Mouse (Mus musculus): Measurements from ENCODE around the gene 4933411K16Rik.
A peak's percentile ranks its signal among the peaks of the same experiment; 100 is the strongest.

The 4933411K16Rik gene

DNA sequence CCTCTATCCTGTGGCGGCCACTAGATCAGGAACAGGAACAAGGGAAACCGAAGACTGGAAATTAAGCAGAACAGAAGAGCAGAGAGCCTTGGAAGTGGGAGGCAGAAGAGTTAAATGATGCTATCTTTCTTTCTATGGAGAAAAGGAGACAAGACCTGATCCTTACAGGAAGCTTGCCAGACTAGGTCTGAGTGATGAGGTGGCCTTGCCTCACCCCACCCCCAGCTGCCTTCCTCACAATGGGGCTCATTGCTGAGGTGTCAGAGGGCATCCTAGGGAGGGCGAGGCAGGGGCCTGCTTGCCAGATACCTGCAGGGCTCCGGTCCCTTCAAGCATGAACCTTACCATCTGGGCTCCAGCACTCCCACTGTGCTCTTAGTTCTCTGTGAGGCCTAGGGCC is at the start of gene 4933411K16Rik:
4933411K16Rik (plus strand) TSS at position 301 of the 400 bp plus-strand sequence.
- DNase-seq (ENCODE audit: low spot score in 2 of 2) = no peak

DNA sequence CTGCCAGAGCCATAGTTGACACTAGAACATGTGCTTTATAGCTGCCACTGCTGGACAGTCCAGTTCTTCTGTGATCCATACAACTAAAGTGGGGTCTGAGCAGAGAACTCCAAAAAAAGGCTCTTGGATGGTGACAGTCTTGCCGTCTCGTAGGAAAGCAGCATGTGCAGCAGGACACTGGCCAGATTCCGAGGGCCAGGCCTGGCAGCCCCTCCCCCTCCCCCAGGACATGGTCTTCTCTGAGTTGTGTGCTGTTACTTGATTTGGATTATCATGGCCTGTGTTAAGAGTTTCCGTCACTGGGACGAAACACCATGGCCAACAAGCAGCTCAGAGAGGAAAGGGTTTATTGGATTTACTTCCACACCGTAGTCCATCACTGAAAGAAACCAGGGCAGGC is 47.8 kb upstream of the 4933411K16Rik start:
- DNase-seq (ENCODE audit: low spot score in 2 of 2) = no peak

DNA sequence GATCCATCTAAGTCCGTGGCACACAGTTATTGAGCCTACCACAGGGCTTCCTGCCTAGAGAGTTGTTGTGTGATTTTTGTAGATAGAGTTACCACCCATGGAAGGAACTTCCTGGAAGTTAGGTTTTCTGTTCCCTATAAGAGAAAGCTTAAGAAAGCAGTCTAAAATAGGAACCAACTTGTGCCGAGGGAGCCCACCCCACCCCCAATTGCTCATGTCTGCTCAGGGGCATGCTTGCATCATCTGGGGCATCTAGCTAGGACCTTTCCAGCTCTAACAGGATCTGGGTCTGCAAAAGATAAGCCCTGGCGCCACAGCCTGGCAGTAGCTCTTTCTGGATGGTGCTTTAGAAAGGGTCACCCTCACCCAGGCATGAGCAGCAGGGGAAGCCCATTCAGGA is 46.4 kb upstream of the 4933411K16Rik start:
- no peak for DNase-seq (ENCODE audit: low spot score in 2 of 2)

DNA sequence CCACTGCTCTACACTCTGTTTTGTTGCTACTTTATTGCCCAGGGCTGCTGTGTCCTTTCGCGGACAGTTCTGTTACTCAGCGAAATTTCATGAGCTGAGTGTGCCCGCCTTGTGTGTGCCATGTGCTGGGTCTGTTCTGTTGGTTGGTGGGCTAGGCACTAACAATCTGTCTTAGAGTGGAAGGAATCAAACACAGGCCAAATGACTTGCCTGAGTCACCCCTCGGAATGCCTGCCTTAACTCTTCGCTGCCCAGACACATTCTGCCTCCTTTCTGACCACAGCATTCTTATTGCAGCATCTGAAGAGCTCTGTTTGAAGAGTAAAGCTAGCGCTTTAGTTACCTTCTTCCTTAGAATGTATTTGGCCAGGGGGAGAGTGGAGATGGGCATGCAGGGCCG is 45.5 kb upstream of the 4933411K16Rik start:
- DNase-seq (ENCODE audit: low spot score in 2 of 2) = no peak

DNA sequence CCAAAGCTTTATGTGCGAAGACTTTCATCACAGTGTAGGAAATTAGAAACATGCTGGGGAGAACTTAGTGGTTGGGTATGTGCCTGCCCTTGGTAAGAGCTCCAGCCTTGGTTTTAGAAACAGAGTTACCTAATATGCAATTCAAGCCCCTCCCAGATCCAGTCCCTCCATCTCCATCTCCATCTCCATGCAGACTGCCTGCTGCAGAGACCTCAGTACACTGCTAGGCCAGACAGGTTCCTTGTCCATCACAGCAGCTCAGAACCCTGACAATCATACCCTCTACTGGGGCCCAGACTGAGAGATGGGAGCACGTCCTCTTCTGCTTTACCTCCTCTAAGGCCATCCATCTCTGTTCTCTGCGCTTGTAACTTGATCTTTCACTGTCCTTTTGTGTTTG is 43.5 kb upstream of the 4933411K16Rik start:
- no peak for DNase-seq (ENCODE audit: low spot score in 2 of 2)

DNA sequence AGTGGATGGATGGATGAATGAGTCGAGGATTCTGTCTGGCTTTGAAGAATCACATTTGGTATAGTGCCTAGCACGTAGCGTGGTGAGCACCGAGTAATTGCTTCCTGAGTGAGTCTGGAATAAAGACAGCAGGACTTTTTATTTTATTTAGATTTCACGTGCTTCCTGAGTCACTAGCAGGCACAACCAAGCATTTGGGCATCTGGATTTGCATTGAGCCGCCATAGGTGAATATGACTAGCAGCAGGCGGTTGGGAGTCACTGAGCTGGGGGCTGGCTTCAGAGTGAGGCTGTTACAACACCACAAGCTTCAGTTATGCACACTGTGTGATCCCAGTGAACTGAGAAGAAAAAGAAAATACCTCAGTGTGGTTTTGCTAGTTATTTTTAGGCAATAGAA is 43.0 kb upstream of the 4933411K16Rik start:
- no peak for DNase-seq (ENCODE audit: low spot score in 2 of 2)

DNA sequence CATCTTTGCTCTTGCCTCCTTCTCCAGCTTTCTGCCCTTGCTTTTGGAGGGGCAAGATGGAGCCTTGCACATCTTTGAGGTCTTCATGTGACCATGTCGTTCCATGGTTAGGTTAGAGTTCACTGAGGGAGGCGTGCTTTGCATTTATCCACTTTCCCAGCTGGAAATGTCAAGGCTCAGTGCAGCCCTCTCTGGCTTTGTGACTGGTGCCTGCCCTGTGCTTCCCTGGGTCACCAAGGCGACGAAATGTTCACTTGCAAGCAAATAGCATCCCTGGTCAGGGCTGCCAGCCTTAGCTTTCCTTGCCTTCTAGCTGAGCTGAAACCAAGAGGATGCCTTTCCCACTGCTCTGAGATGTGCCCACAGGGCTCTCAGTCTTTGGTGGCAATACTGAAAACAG is 41.6 kb upstream of the 4933411K16Rik start:
- DNase-seq (ENCODE audit: low spot score in 2 of 2) = no peak

DNA sequence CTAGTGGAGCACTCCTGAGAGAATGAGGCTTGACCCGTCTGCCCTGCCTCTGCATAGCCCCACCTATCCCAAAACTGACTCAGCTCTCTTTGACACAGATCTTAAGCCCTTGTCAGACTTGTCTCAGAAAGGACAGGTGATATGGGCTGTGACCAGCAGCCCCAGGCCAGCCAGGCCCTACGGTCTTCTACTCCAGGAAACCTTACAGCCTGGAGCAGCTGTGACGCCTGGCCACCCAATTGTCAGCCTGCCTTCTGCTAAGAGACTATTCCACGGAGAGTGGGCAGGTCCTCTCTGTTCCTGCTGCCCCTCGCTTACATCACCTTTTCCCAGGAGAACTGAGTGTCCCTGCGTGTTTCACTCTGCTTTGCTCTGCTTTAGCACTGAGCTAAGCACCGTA is 40.9 kb upstream of the 4933411K16Rik start:
- no peak for DNase-seq (ENCODE audit: low spot score in 2 of 2)

DNA sequence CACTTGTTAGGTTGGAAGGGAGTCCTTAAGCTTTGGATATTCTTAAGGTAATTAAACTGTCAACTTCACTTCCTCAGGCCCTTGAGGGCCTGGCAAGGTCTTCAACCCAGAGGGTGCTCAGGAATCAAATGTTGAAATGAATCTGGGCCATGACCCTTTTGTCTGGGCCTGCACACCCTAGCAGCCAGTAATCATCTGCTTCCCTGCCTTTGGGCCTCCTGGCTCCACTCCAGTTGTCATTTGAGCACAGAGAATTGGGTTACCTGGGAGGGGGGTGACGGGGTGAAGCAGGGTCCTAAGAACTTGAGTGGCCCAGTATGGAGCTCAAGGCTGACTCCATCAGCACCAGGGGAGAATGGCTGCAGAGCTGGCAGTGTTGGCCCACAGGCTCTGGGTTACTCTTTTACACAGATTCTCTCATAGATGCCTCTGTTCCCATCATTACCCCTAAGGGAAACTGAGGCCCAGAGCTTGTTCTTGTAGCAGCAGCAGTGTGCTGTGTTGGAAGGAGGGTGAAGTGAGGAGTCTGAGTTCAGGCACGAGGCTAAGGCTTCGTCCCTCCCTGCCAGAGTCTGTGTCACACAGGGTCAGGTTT is 37.7 kb upstream of the 4933411K16Rik start:
- no peak for DNase-seq (ENCODE audit: low spot score in 2 of 2)

DNA sequence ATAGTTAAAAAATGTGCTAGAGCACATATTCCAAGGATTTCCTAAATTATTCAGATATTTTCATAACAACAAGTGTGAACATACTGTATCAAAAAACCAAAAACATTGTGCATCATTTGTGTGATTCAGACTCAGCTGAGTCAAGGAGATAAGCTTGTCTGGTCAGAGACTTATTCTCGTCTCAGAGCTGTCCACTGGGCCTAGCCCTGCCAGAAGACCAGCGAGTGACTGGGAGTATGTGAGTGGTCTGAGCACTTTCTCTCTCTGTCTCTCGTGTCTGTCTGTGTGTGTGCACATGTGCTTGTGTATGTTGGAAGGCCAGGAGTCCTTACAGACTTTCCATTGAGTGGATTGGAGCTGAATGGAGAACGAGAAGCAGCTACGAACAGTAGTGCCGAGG is 37.0 kb upstream of the 4933411K16Rik start:
- no peak for DNase-seq (ENCODE audit: low spot score in 2 of 2)

DNA sequence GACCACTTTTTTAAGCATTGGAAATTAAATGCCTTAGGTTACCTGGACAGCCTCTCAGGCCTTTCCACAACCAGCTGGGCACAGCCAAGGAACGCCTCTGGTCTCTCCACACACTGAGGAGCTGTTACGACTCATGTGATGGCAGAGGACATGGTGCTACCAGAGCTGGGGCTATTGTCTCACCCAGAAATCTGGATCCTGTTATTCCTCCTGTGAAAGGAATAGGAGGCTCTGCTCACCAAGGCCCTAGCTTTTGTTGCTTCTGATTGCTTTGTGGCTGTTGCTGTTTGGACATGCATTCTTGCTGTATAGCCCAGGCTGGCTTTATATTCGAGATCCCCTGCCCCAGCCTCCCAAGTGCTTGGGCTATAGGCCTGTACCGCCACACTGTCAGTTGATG is 35.8 kb upstream of the 4933411K16Rik start:
- no peak for DNase-seq (ENCODE audit: low spot score in 2 of 2)

DNA sequence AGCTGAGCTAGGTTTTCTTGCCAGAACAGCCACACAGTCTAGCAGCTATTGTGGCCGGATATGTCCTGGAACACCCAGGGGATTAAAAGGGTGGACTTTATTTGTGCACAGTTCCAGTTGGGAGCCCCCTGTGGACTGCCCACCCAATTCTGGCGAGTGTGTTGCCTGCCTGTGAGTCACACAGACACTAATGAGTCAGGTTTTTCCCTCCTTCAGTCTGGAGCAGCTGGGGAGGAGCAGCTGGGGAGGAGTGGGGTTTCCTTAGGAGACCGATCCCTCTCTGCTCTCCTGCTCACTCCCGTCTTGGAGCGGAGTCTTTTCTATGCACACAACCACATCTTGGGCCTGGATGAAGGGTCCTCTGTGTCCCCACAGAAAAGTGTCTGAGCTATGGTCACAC is 35.2 kb upstream of the 4933411K16Rik start:
- peak; percentile 61 to 63 for DNase-seq (ENCODE audit: low spot score in 2 of 2)

DNA sequence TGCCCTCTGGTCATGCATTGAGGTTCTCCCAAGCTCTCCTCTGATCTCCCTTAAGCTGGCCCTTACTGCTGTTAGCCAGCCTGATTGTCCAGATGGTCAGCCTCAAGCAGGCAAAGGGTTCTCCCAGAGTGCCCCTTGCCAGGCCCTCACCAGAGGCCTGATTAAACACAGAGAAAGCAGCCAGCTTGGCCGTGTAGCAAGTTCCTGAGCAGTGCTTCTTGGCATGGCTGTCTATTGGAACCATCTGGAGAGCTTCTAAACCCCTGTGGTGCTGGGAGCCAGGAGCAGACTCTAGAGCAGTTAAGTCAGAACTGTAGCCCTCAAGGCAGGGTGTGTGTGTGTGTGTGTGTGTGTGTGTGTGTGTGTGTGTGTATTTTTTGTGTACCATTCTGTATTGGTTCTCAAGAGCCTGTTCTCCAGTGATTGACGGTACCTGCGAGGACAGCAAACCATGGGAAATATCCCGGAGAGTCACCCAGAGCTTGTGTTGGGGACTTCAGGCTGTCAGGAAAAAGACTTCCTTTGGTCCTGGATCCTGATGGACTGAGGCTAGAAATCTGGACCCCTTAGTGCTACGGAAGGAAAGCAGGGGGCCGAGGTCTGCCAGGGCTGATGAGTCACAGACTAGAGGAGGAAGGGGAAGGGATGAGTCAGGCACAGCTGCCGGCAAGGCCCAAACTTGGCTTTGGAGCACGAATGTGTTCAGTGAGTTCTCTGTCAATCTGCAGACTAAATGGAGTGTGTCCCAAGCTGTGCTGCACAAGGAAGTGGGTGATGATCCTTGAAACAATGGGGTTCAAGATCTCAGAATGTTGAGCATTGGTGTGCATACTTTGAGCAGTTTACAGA is 34.4 kb upstream of the 4933411K16Rik start:
- peak; percentile 55 to 60 for DNase-seq (ENCODE audit: low spot score in 2 of 2)

DNA sequence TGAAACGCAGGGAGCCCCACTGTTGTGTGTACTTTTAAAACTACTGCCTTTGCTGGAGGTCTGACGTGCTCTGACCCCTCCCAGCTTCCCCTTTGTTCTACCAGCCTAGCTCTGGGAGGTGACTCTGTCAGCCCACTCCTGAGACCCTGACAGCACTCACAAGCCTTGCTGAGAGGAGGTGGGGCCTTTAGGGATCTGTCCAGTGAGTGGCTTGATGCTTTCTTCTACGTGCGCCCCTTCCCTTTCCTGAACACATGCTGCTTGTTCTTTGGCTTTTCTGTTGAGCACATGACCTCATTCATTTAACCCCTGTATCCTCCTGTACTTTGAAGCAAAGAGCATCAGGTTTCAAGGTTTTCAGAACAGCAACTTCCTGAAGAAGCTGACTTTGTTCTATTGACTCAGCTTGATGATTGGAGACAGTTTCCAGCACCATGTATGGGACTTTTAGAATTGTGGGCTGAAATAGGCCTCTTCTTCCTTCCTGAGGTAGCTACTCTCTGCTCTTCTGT is 33.0 kb upstream of the 4933411K16Rik start:
- no peak for DNase-seq (ENCODE audit: low spot score in 2 of 2)

DNA sequence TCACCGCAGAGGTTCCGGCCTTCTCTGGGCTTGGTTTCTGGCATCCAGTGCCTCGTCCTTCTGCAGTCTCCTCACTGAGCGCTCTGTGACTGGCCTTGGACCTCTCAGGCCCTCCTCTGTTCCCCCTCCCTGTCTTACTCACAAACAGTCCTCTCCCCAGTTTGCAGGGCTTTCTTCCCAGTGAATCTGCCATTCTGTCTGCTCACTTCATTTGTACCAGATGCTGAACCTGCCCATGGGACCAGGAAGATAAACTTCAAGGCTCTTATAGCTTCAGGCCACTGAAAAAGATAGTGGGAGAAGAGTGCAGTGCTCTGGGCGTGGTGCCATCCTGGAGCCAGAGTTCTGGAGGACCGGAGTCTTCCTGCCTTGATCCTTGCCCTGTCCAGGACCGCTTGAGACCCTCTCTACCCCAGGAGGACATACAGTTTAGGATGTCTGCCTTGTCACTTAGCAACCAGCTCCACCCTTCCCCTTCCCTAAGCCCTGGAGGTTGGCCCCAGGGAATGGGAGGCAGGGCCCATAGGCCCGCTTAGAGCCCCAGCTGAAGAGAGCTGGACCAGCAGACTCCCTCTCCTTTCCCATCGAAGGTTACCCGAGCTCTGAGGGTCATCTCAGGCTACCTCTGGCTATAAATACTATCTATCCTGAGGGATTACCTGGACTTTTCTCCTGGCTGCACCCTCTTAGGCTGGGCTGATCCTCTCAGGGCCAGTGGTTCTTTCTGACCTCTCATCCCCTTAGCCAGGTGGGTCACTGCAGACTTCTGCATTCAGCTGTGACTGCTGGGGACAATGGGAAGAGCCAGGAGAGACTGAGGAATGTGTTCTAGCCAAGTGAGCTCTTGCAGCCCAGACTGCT is 30.1 kb upstream of the 4933411K16Rik start:
- DNase-seq (ENCODE audit: low spot score in 2 of 2) = no peak

DNA sequence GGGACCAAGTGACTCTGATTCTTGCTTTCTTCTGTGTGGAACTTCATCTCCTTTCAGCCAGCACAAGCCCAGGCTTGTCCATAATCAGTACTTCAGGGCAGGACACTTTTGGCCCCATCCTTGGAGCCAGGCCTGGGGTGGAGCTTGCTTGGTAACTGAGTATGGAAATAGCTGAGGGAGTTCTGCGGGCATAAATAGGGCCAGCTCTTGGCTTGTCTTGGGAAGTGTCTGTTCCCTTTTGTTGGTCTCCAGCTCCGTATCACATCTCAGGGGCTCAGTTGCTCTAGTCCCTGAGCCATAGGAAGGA is 29.6 kb upstream of the 4933411K16Rik start:
- no peak for DNase-seq (ENCODE audit: low spot score in 2 of 2)

DNA sequence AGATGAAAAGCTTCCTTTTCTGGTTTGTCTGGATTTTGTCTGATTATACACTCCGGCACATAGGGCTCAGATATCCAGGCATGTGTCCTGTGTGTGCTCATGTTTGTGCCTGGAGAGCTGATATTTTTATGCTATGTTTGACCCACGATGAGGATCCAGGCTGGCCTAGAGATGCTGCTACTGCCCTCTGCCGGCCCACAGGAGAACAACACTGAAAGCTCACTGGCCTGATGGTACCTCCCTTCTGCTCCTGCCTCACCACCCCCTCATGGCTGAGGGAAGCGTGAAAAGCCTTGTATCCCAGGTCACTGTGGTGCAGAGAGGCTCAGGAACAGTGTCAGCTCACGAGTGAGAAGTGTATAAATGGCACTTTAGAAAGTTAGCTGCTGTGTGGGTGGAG is 25.9 kb upstream of the 4933411K16Rik start:
- peak; percentile 84 to 92 for DNase-seq (ENCODE audit: low spot score in 2 of 2)

DNA sequence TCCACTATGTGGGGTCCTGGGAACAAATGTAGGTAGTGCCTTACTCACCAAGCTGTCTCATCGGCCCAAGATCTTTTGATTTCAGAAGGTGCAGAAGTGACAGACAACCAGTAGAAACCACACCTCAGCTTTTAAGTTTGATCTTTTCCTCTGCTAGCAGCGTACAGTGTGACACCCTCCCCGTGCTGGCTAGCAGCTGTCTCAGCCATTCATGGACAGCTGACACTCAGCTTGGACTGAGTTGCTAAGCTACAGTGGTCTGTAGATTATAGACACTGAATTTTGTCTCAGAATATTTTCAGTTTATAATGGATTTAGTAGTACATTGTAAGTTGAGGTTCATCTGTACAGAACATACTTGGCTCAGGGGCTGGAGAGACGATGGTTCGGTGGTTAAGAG is 20.9 kb upstream of the 4933411K16Rik start:
- no peak for DNase-seq (ENCODE audit: low spot score in 2 of 2)

DNA sequence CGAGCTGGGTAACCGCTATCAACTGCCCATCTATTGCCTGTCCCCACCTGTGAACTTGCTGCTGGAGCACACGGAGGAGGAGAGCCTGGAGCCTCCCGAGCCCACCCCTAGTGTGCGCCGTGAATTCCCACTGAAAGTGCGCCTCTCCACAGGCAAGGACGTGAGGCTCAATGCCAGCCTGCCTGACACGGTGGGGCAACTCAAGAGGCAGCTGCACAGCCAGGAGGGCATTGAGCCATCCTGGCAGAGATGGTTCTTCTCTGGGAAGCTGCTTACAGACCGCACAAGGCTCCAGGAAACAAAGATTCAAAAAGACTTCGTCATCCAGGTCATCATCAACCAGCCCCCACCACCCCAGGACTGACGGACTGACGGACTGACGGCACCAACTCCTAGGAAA is 18.4 kb upstream of the 4933411K16Rik start:
- DNase-seq (ENCODE audit: low spot score in 2 of 2) = no peak

DNA sequence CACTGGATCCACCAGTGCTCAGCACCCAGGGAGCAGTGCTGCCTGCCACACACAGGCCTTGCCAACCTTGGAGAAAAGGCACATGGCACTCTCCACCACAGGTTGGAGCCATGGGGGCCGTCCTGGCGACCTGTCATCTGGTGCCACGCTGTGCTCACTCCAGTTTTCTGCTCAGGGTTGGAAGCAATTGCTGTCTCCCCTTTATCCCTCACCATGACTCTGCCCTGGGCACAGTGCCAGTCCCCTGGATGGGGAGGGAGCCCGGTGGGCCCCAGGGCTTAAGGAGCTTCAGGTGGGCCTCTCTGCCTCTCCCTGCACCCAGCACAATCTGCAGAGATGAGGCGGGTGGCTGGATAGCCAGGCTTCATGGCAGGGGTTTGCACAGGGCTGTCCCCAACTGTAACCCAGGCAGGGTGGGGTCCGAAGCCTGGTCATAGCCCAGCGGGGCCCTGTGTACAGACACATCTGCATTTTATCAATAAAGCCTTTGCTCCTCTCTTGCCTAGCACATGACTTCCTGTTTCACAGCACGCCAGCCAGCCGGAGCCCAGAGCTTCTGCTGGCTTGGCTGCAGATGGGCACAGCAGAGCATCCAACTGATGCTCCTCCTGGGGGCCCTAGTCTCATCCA is 17.8 kb upstream of the 4933411K16Rik start:
- DNase-seq (ENCODE audit: low spot score in 2 of 2) = no peak

DNA sequence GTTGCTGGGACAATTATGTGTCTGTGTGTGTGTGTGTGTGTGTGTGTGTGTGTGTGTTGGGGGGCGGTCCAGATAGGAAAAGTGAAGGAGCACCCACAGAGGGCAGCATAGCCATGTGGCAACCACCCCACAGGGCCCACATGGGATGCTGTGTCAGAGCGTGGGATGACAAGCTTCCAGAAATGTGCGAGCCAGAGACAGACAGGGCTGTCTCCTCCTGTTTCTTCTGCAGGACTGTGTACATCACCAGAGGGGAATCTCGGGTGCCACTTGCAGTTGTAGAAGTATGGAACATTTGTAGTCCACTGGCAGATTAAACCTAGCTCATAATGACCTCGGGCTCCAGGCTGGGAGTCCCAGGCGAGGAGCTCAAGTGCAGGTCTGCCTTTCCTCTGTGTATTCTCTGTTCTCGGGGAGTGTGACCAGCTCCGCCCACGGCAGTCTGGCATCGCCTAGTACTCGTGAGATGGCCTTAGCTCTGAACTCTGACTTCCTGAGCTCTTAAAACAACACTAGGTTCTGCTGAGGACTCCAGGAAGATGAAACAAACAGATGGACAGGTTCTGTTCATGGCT is 17.1 kb upstream of the 4933411K16Rik start:
- DNase-seq (ENCODE audit: low spot score in 2 of 2) = peak in 1 of 2 experiments; percentile 19

Measured in right cerebral cortex, adult 2 months (tissue).